Mouse (Mus musculus) kidney, postnatal 0 days (tissue): ENCODE measurements around the gene Myl6. TPM values are rescaled to one million over a fixed set of nuclear protein-coding genes. Genes with fewer than 3 reads are reported as not detected.
A peak's percentile ranks its signal among the peaks of the same experiment; 100 is the strongest.

Experiments used
- ATAC-seq: fragments of 200-750 bp; cut with Nextera tagmentation; replicated peaks from 2 replicates; pipeline ENCODE4 v1.8.0; 2017; ENCODE audit warnings: low read depth, moderate number of reproducible peaks, moderate TSS enrichment, moderate library complexity; ENCODE audit not compliant: low FRiP score
- DNase-seq: peaks from one replicate; pipeline ENCODE4 v3.0.0-alpha.2; 2016; ENCODE audit warnings: low spot score
- H3K27ac ChIP-seq: fragments of 300-500 bp; sonication (generic); 2 replicates; pipeline ENCODE4 v1.5.1; 2014; ENCODE audit warnings: mild to moderate bottlenecking
- H3K27me3 ChIP-seq: fragments of 300-500 bp; sonication (generic); 2 replicates; pipeline ENCODE4 v1.6.1; 2014; ENCODE audit warnings: low read length, mixed read lengths; ENCODE audit not compliant: insufficient read depth
- H3K36me3 ChIP-seq: fragments of 300-500 bp; sonication (generic); 2 replicates; pipeline ENCODE4 v1.6.1; 2014; ENCODE audit warnings: low read length, mixed read lengths; ENCODE audit not compliant: insufficient read depth
- H3K4me1 ChIP-seq: fragments of 300-500 bp; sonication (generic); replicated peaks from 2 replicates; pipeline ENCODE4 v1.6.1; 2014; ENCODE audit warnings: antibody characterized with exemption, low read length, mixed read lengths; ENCODE audit not compliant: insufficient read depth
- H3K4me2 ChIP-seq: fragments of 300-500 bp; sonication (generic); 2 replicates; pipeline ENCODE4 v1.6.1; 2014; ENCODE audit warnings: mild to moderate bottlenecking, low read length, moderate library complexity, mixed read lengths
- H3K4me3 ChIP-seq: fragments of 300-500 bp; sonication (generic); replicated peaks from 2 replicates; pipeline ENCODE4 v1.5.1; 2014; ENCODE audit warnings: low read depth, low read length
- H3K9ac ChIP-seq: fragments of 300-500 bp; sonication (generic); 2 replicates; pipeline ENCODE4 v1.6.1; 2014; ENCODE audit warnings: low read depth, low read length
- H3K9me3 ChIP-seq: fragments of 300-500 bp; sonication (generic); replicated peaks from 2 replicates; pipeline ENCODE4 v1.6.1; 2016; ENCODE audit warnings: low read length, inconsistent platforms, mixed read lengths
- CTCF ChIP-seq: IDR thresholded peaks from 2 replicates; pipeline ENCODE4 v1.5.1; 2016; ENCODE audit warnings: antibody characterized with exemption, low read depth, mild to moderate bottlenecking, moderate library complexity
- WGBS: fragments of 180-500 bp; shearing (Covaris S2); extraction: QIAGEN DNeasy Blood & Tissue Kit; methylation state at CpG from one replicate; pipeline ENCODE4 v1.1.7; 2014; 5-methylcytosine and 5-hydroxymethylcytosine counted together
- polyA plus RNA-seq: library from polyadenylated mRNA; unstranded; fragments of >200 nt; fragmentation: Nextera tagmentation; extraction: Ambion mirVana; gene quantifications from 2 replicates; pipeline ENCODE4 v1.2.1, GENCODE M21; 2015

Myl6 gene
- polyA plus RNA-seq, 1 experiment from 2014 or later: 1,495 TPM

DNA sequence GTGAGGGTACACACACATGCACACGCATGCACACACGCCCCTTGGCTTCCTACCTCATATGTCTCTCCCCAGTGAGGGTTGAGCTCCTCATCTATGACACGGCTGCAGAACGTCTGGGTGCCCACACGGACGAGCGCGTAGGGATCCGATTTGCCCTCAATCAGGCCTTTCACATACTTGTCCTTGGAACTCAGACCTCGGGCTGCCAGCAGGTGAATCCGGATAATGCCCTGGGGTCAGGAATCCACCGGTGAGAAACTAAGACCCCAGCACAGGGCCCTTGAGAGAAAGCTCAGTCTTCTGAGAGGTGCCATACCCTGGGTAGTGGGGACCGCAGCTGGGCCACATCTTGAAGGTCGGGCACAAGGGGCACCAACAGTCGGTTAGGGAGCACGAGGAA, 26.6 kb upstream of the Myl6 start:
- Histone ChIP-seq H3K27ac (no peak overlapping the region), H3K36me3 (peaks cover 22% of the 10 kb centered on the region), H3K4me1 (0 out of 2 replicates have a peak, but pooled peaks cover 8% of the 10 kb centered on the region), H3K4me2 (no peak overlapping the region), H3K9me3 (no peaks in the 10 kb centered on the region), H3K9ac (no peak overlapping the region), H3K4me3 (no peak overlapping the region), H3K27me3 (no peaks in the 10 kb centered on the region)
- WGBS: 88% methylated on average over 16 of the region's 16 CpGs
- no peak for TF ChIP-seq CTCF
- DNase-seq: no peak
- ATAC-seq: no peak

DNA sequence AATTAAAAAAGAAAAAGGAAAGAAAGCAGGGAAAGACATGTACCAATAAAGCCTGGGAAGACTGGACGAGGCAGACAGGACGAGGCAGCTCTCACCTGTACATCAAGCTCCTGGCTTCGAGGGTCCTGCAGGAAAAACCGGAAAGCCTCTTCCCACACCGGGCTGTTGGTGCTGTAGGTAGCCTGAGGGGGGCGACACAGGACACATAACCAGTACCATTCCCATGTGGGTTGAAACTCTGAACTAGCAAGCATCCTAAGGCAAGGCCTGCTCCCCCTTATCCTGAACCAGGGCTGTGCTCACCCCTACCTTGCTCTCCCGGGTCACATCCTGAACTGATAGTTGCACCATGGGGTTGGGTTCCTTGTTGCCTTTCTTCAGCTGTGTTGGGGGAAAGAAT, 24.9 kb upstream of the Myl6 start:
- no peak overlapping the region for H3K4me3 ChIP-seq
- H3K9me3 ChIP-seq: no peaks in the 10 kb centered on the region
- no peaks in the 10 kb centered on the region for H3K4me1 ChIP-seq
- no peak overlapping the region for H3K4me2 ChIP-seq
- 0 out of 2 replicates have a peak, but pooled peaks have one; percentile 65 for ATAC-seq
- H3K36me3 ChIP-seq: peaks cover 24% of the 10 kb centered on the region
- DNase-seq: peak; percentile 46
- no peak overlapping the region for H3K9ac ChIP-seq
- 72% methylated on average over 7 of the region's 7 CpGs for whole genome bisulfite sequencing
- TF ChIP-seq CTCF: peak; percentile 62
- H3K27me3 ChIP-seq: no peaks in the 10 kb centered on the region
- H3K27ac ChIP-seq: no peak overlapping the region

DNA sequence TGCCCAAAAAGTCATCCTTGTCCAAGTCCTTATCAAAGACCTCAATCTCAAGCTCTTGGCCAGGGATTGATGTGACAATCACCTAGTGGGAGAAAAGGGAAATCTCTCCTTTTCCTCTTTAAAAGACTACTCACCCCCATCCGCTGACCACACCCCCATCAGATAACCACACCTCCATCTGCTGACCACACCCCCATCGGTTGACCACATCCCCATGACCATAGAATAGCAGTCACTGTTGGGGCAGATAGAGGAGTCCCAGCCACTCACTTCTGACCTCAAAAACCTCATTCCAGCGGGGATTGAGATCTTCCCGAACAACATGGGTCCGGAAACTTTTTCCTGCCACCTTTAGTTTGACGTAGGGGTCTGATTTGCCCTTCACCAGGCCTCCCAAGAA, 22.7 kb upstream of the Myl6 start:
- no peak for ATAC-seq
- Histone ChIP-seq H3K4me2 (no peak overlapping the region), H3K9ac (no peak overlapping the region), H3K27me3 (no peaks in the 10 kb centered on the region), H3K4me1 (no peaks in the 10 kb centered on the region), H3K27ac (no peak overlapping the region), H3K4me3 (no peak overlapping the region), H3K36me3 (peaks cover 26% of the 10 kb centered on the region), H3K9me3 (no peaks in the 10 kb centered on the region)
- TF ChIP-seq CTCF: no peak
- WGBS: 39% methylated on average over 6 of the region's 6 CpGs
- peak; percentile 41 for DNase-seq

DNA sequence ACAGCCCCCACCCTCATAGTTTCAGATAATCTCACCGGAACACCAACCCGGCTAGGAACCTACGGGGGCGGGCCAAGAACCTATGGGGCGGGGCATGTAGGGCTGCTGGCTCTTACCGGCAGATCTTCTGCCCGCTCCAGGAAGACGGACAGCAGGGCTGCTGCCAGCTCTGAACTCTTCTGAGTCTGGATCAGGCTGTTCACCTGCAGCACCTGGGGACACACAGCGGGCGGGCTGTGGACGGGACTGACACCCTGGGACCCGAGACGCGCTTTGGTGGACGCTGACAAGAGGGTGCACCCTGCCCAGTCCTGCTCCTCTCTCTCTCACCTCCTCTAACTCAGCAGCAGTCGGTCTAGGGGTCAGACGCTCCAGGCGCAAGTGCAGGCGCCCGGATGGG, 22.1 kb upstream of the Myl6 start:
- ATAC-seq (no peak), DNase-seq (no peak)
- H3K27ac ChIP-seq: no peak overlapping the region
- WGBS: 40% methylated on average over 20 of the region's 20 CpGs
- no peak overlapping the region for H3K4me3 ChIP-seq
- peaks cover 29% of the 10 kb centered on the region for H3K36me3 ChIP-seq
- no peak for TF ChIP-seq CTCF
- no peaks in the 10 kb centered on the region for H3K4me1 ChIP-seq
- H3K9ac ChIP-seq: no peak overlapping the region
- no peaks in the 10 kb centered on the region for H3K27me3 ChIP-seq
- H3K9me3 ChIP-seq: no peaks in the 10 kb centered on the region
- H3K4me2 ChIP-seq: peak overlapping the region; percentile 21; the same call in 1 of the 2 replicates

DNA sequence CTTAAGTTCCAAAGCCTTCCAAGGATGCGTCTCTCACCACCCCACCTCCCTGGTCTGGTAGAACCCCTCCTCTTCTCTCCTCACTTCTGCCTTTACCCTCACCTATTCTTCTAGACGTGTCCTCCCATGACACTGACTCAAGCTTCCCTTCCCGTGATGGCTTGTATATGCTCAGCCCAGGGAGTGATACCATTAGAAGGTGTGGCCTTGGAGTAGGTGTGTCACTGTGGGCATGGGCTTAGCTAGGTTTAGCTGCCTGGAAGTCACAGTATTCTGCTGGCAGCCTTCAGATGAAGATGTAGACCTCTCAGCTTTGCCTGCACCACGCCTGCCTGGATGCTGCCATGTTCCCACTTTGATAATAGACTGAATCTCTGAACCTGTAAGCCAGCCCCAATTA, 21.1 kb upstream of the Myl6 start:
- Histone ChIP-seq H3K4me1 (no peaks in the 10 kb centered on the region), H3K27me3 (no peaks in the 10 kb centered on the region), H3K9ac (no peak overlapping the region), H3K4me3 (no peak overlapping the region), H3K36me3 (peaks cover 20% of the 10 kb centered on the region), H3K27ac (no peak overlapping the region), H3K4me2 (no peak overlapping the region), H3K9me3 (no peaks in the 10 kb centered on the region)
- TF ChIP-seq CTCF: no peak
- DNase-seq: no peak
- WGBS: 90% methylated on average over 4 of the region's 4 CpGs
- ATAC-seq: no peak

DNA sequence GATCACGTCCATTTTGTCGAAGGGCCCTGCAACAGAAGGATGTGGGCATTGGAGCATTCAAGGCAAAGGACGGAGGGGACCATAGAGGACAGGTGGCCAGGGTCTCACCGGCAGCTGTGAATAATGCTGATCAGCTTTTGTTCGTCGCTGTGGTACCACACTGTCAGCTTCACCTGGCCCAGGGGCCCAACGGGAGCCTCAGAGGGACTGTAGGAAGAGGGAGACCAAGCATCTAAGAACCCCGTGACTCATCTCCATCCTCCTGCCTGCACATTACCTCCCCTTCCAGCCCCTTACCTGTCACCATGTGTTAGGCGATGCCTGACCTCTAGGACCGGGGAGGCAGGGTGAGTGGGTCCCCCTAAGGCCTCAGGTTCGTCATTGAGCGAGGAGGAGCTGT, 17.8 kb upstream of the Myl6 start:
- Histone ChIP-seq H3K9ac (no peak overlapping the region), H3K9me3 (no peaks in the 10 kb centered on the region), H3K4me3 (no peak overlapping the region), H3K4me2 (no peak overlapping the region), H3K36me3 (peaks cover 13% of the 10 kb centered on the region), H3K27ac (no peak overlapping the region), H3K4me1 (no peaks in the 10 kb centered on the region), H3K27me3 (no peaks in the 10 kb centered on the region)
- ATAC-seq (no peak), DNase-seq (no peak)
- TF ChIP-seq CTCF: no peak
- 78% methylated on average over 12 of the region's 12 CpGs for WGBS

DNA sequence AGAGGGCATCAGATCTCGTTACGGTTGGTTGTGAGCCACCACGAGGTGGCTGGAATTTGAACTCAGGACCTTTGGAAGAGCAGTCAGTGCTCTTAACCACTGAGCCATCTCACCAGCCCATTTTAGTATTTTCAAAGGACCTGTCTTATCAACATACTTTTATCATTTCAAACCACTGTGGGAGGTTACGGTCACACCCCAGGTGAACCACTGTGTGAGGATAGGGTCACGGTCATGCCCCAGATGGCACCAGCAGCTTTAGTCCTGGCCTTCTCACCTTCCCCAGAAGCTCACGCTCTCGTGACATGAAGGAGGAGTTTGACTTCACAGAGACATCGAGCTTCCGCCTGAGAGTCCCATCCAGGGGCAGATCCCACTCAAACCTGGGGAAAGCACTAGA, 17.2 kb upstream of the Myl6 start:
- Histone ChIP-seq H3K27ac (no peak overlapping the region), H3K9me3 (no peaks in the 10 kb centered on the region), H3K4me3 (no peak overlapping the region), H3K4me1 (no peaks in the 10 kb centered on the region), H3K4me2 (no peak overlapping the region), H3K27me3 (no peaks in the 10 kb centered on the region), H3K36me3 (peaks cover 13% of the 10 kb centered on the region), H3K9ac (no peak overlapping the region)
- TF ChIP-seq CTCF: no peak
- 82% methylated on average over 9 of the region's 9 CpGs for WGBS
- DNase-seq: no peak
- no peak for ATAC-seq
